Mouse (Mus musculus): ENCODE results near the gene Rufy3. TPM values are rescaled to one million over a fixed set of nuclear protein-coding genes. Genes with fewer than 3 reads are reported as not detected.
"Not testable (repeated sequence)": the region's sequence is repeated elsewhere in the genome, so short reads cannot be mapped to it uniquely, and the experiment has no call there.

The Rufy3 gene
- 9.9 and 11.1 TPM in 2 replicates for polyA plus RNA-seq (2014; fragmentation: Nextera tagmentation; extraction: Ambion mirVana)

DNA sequence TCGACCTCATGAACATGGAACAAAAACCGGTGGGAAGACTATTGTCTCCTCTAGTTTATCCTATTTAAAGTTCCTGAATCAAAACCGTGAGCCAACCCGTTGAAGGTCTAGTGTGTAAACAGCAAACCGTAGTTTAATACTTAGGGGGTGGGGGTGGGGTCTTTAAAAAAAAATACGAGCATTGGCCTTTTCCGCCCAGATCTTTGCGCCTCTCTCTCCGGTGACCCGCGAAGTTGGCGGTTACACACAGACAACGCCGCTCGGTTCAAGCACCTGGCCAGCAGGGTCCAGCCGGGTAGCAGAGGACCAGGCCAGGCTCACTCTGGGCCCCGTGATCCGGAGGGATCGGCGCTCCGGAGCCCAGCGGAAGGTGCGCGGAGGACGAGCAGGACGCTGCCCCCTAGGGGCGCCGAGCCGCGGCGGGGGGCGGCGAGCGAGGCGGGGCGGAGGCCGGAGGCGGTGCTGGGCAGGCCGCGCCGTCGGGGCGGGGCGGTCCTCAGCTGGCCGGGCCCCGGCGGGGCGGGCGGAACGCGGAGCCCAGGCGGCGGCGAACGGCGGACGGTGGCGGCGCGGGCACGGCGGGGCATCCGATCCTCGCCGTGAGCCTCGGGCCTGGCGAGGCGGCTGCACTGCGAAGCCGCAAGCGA is at the start of gene Rufy3:
Gene Rufy3 (plus strand): TSS at position 540 of the 647 bp plus-strand sequence.
- H3K27ac ChIP-seq (replicated peaks; ENCODE audit: low read depth, low read length) = peak within 1 kb of the TSS; percentile 77
- H3K9me3 ChIP-seq (ENCODE audit: control insufficient read depth, low read length) = no peaks in the 10 kb centered on the region
- DNase-seq (ENCODE audit: low spot score) = peak; percentile 82
- H3K9ac ChIP-seq (ENCODE audit: low read length) = peak within 1 kb of the TSS; percentile 82
- H3K27me3 ChIP-seq (ENCODE audit: control insufficient read depth, insufficient read depth, low read length) = no peaks in the 10 kb centered on the region
- peak within 1 kb of the TSS; percentile 72 for H3K4me2 ChIP-seq (ENCODE audit: low read depth, severe bottlenecking)
- H3K4me3 ChIP-seq (ENCODE audit: low read depth, low read length) = peak within 1 kb of the TSS; percentile 87
- ATAC-seq (ENCODE audit: insufficient number of reproducible peaks, low FRiP score, low TSS enrichment, low read depth) = peak; percentile 84
- H3K36me3 ChIP-seq (ENCODE audit: control insufficient read depth, insufficient read depth, low read length) = no peaks in the 10 kb centered on the region
- 1% methylated on average over 63 of the region's 71 CpGs for WGBS
- no peaks in the 10 kb centered on the region for H3K4me1 ChIP-seq (ENCODE audit: control insufficient read depth, insufficient read depth, low read length)

DNA sequence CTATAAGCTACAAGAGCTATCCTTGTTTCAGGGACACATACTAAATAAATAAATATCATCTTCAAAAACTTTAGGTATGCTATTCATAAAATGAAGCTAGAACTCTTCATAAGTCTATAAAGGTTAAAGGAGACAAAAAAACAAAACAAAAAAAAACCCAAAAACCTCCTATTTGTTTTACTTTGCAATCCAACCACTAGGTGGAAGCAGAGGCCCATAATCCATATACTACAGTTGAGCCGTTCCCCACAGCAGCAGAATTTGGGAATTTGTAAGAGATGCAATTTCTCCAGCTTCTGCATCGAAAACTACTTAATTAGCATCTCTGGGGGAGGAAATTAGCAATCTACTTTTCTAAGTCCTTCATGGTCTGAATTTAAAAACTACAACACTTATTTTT is 45.6 kb upstream of the Rufy3 start:
- Histone ChIP-seq H3K9ac (ENCODE audit: low read length) (no peak overlapping the region), H3K4me3 (ENCODE audit: low read depth, low read length) (no peak overlapping the region), H3K4me1 (ENCODE audit: control insufficient read depth, insufficient read depth, low read length) (no peaks in the 10 kb centered on the region), H3K27ac (replicated peaks; ENCODE audit: low read depth, low read length) (no peak overlapping the region), H3K4me2 (ENCODE audit: low read depth, severe bottlenecking) (no peak overlapping the region), H3K27me3 (ENCODE audit: control insufficient read depth, insufficient read depth, low read length) (no peaks in the 10 kb centered on the region), H3K36me3 (ENCODE audit: control insufficient read depth, insufficient read depth, low read length) (no peaks in the 10 kb centered on the region), H3K9me3 (ENCODE audit: control insufficient read depth, low read length) (no peaks in the 10 kb centered on the region)
- ATAC-seq (ENCODE audit: insufficient number of reproducible peaks, low FRiP score, low TSS enrichment, low read depth) = no peak
- WGBS = 7% methylated on average over 2 of the region's 2 CpGs
- DNase-seq (ENCODE audit: low spot score) = no peak

DNA sequence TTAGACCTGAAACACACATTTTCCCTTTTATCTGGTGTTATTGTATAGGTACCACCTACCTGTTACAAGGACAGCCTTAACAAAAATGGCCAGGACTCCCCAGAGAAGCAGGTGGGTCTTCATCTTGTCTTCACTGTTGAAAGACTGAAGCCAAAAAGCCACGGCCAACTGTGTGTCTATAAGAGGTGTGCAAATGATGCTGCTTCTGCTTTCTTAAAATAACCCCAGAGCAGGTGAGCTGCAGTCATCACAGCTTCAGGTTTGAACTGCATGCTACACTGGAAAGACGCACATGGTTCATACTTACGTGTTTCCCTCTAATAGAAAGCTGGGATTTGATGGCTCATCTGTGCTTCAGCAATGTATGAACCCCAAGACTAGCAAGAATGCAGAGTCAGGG is 37.2 kb upstream of the Rufy3 start, which contains the start of gene Jchain:
Gene Jchain (minus strand): TSS at position 235 of the 400 bp plus-strand sequence.
- H3K9ac ChIP-seq (ENCODE audit: low read length) = no peak within 1 kb of the TSS
- no peaks in the 10 kb centered on the region for H3K36me3 ChIP-seq (ENCODE audit: control insufficient read depth, insufficient read depth, low read length)
- no peaks in the 10 kb centered on the region for H3K4me1 ChIP-seq (ENCODE audit: control insufficient read depth, insufficient read depth, low read length)
- WGBS = 91% methylated on average over 3 of the region's 3 CpGs
- no peak within 1 kb of the TSS for H3K27ac ChIP-seq (replicated peaks; ENCODE audit: low read depth, low read length)
- no peak within 1 kb of the TSS for H3K4me3 ChIP-seq (ENCODE audit: low read depth, low read length)
- no peaks in the 10 kb centered on the region for H3K27me3 ChIP-seq (ENCODE audit: control insufficient read depth, insufficient read depth, low read length)
- no peak within 1 kb of the TSS for H3K4me2 ChIP-seq (ENCODE audit: low read depth, severe bottlenecking)
- no peaks in the 10 kb centered on the region for H3K9me3 ChIP-seq (ENCODE audit: control insufficient read depth, low read length)
- DNase-seq (ENCODE audit: low spot score) (no peak), ATAC-seq (ENCODE audit: insufficient number of reproducible peaks, low FRiP score, low TSS enrichment, low read depth) (no peak)

DNA sequence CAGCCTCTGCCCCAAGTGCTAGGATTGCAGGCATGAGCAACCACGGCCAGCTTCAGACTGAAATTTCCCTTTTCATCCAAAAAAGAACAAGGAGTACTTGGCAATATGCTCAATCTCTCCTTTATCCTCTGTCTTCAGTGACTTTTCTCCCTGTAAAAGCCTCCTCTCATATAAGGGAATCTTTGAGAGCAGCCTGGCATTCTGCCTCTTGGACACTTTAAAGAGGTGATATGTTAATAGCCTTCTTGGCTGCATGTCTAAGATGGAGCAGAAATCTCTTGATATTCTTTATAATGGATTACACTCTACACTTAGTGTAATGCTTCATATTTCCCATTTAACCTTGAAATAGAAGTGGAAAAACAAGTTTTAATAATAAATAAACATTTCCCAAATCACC is 33.9 kb upstream of the Rufy3 start:
- Histone ChIP-seq H3K27ac (replicated peaks; ENCODE audit: low read depth, low read length) (no peak overlapping the region), H3K4me1 (ENCODE audit: control insufficient read depth, insufficient read depth, low read length) (no peaks in the 10 kb centered on the region), H3K27me3 (ENCODE audit: control insufficient read depth, insufficient read depth, low read length) (no peaks in the 10 kb centered on the region), H3K9me3 (ENCODE audit: control insufficient read depth, low read length) (no peaks in the 10 kb centered on the region), H3K4me2 (ENCODE audit: low read depth, severe bottlenecking) (no peak overlapping the region), H3K9ac (ENCODE audit: low read length) (no peak overlapping the region), H3K36me3 (ENCODE audit: control insufficient read depth, insufficient read depth, low read length) (no peaks in the 10 kb centered on the region), H3K4me3 (ENCODE audit: low read depth, low read length) (no peak overlapping the region)
- DNase-seq (ENCODE audit: low spot score) (no peak), ATAC-seq (ENCODE audit: insufficient number of reproducible peaks, low FRiP score, low TSS enrichment, low read depth) (no peak)
- WGBS = 77% methylated on average over 1 of the region's 1 CpGs

DNA sequence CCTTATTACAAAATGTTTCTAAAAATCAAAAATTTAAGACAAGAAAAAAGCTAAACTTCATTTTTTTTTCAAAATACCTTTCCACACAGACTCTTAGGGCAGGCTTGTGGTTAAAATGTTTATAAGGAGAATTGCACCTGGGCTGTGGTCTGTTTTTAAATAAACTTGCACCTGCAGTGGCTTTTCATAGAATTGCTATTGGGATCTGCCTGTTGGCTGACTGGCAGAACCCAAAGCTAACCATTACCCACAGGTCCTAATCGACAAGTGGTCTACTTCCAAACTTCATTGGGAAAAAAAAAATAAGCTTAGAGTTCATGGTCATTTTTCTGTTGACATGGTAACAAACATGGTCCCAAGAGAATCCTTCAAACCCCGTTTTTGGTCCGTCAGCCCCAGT is 30.1 kb upstream of the Rufy3 start:
- ATAC-seq (ENCODE audit: insufficient number of reproducible peaks, low FRiP score, low TSS enrichment, low read depth) (no peak), DNase-seq (ENCODE audit: low spot score) (no peak)
- Histone ChIP-seq H3K9ac (ENCODE audit: low read length) (no peak overlapping the region), H3K36me3 (ENCODE audit: control insufficient read depth, insufficient read depth, low read length) (no peaks in the 10 kb centered on the region), H3K9me3 (ENCODE audit: control insufficient read depth, low read length) (no peaks in the 10 kb centered on the region), H3K27me3 (ENCODE audit: control insufficient read depth, insufficient read depth, low read length) (no peaks in the 10 kb centered on the region), H3K4me1 (ENCODE audit: control insufficient read depth, insufficient read depth, low read length) (no peaks in the 10 kb centered on the region), H3K4me2 (ENCODE audit: low read depth, severe bottlenecking) (no peak overlapping the region), H3K4me3 (ENCODE audit: low read depth, low read length) (no peak overlapping the region), H3K27ac (replicated peaks; ENCODE audit: low read depth, low read length) (no peak overlapping the region)
- 76% methylated on average over 3 of the region's 3 CpGs for WGBS

DNA sequence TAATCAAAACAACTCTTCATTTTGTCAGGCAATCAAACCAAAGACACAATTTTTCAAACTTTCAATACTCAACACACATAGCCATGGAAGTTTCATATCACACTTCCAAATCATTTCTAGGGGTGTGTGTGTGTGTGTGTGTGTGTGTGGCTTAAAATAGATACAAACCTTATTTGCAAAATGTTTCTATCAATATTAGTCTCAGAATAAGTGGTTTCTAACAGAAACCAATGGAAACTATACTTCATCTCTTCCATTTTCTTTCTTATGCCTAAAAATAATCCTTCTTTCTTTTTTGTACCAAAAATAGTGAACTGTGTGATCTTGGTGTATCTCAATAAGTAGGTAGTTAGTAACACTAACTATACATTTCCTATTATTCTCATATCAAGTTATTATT is 24.0 kb upstream of the Rufy3 start:
- H3K4me3 ChIP-seq (ENCODE audit: low read depth, low read length) = no peak overlapping the region
- H3K27ac ChIP-seq (replicated peaks; ENCODE audit: low read depth, low read length) = no peak overlapping the region
- DNase-seq (ENCODE audit: low spot score) (no peak), ATAC-seq (ENCODE audit: insufficient number of reproducible peaks, low FRiP score, low TSS enrichment, low read depth) (no peak)
- H3K36me3 ChIP-seq (ENCODE audit: control insufficient read depth, insufficient read depth, low read length) = no peaks in the 10 kb centered on the region
- no peaks in the 10 kb centered on the region for H3K4me1 ChIP-seq (ENCODE audit: control insufficient read depth, insufficient read depth, low read length)
- H3K27me3 ChIP-seq (ENCODE audit: control insufficient read depth, insufficient read depth, low read length) = no peaks in the 10 kb centered on the region
- H3K9ac ChIP-seq (ENCODE audit: low read length) = no peak overlapping the region
- H3K4me2 ChIP-seq (ENCODE audit: low read depth, severe bottlenecking) = no peak overlapping the region
- no peaks in the 10 kb centered on the region for H3K9me3 ChIP-seq (ENCODE audit: control insufficient read depth, low read length)

DNA sequence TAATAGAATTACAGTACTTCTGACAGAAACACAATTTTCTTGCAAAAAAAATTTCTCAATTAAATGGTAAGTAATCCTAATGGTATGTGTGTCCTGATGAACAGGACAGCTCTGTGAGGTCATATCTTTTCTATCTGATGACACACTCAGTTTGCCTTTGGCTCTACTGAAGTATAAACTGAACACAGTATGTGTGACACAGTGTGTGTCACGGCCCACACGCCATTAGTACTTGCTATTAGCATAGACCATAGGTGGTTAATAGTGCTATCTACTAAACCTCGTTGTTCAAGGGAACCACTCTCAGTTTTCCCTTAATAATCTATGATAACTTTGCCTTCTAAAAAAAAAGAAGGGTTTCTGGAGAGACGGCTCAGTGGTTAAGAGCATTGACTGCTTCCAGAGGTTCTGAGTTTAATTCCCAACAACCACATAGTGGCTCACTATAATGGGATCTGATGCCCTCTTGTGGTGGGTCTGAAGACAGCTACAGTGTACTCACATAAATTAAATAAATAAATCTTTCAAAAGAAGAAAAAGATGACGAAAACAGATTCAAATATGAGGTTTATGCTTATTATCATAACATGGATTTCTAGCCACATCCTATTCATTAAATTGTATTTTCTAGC is 22.1 kb upstream of the Rufy3 start:
- Histone ChIP-seq H3K4me1 (ENCODE audit: control insufficient read depth, insufficient read depth, low read length) (no peaks in the 10 kb centered on the region), H3K9ac (ENCODE audit: low read length) (no peak overlapping the region), H3K27ac (replicated peaks; ENCODE audit: low read depth, low read length) (no peak overlapping the region), H3K27me3 (ENCODE audit: control insufficient read depth, insufficient read depth, low read length) (no peaks in the 10 kb centered on the region), H3K4me3 (ENCODE audit: low read depth, low read length) (no peak overlapping the region), H3K4me2 (ENCODE audit: low read depth, severe bottlenecking) (no peak overlapping the region), H3K9me3 (ENCODE audit: control insufficient read depth, low read length) (no peaks in the 10 kb centered on the region), H3K36me3 (ENCODE audit: control insufficient read depth, insufficient read depth, low read length) (no peaks in the 10 kb centered on the region)
- 57% methylated on average over 5 of the region's 5 CpGs for WGBS
- ATAC-seq (ENCODE audit: insufficient number of reproducible peaks, low FRiP score, low TSS enrichment, low read depth) (no peak), DNase-seq (ENCODE audit: low spot score) (no peak)

DNA sequence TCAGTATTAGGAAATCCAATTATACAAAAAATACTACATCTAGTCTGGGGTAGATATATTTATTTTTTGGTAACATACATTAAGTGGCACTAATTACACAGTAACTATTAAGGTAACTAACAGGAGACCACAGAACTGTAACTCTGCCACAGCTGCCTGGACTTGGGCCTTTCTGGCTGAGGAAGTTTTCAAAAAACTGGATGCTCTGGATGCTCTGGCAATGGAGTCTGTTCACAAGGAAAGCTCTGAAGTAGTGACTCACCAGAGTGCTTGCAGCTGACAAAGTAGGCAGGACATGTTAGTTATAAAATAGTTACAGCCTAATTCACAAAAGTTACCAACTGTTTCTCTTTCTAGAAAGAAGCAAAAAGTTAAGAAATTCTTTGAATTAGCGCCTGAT is 20.4 kb upstream of the Rufy3 start:
- not testable (repeated sequence) for H3K4me2 ChIP-seq (ENCODE audit: low read depth, severe bottlenecking); H3K9ac ChIP-seq (ENCODE audit: low read length); H3K36me3 ChIP-seq (ENCODE audit: control insufficient read depth, insufficient read depth, low read length); H3K9me3 ChIP-seq (ENCODE audit: control insufficient read depth, low read length); H3K4me3 ChIP-seq (ENCODE audit: low read depth, low read length); ATAC-seq (ENCODE audit: insufficient number of reproducible peaks, low FRiP score, low TSS enrichment, low read depth); H3K27me3 ChIP-seq (ENCODE audit: control insufficient read depth, insufficient read depth, low read length); H3K27ac ChIP-seq (replicated peaks; ENCODE audit: low read depth, low read length); H3K4me1 ChIP-seq (ENCODE audit: control insufficient read depth, insufficient read depth, low read length); DNase-seq (ENCODE audit: low spot score)
- WGBS = 89% methylated on average over 1 of the region's 1 CpGs

Measured in limb, embryonic 11.5 days (tissue).